Mouse (Mus musculus) liver, adult 2 months (tissue): ENCODE results near the gene Smim7. TPM values are rescaled to one million over a fixed set of nuclear protein-coding genes. Genes with fewer than 3 reads are reported as not detected.

Experiments
- DNase-seq: peaks from one replicate; pipeline ENCODE4 v3.0.0-alpha.2; 2011; ENCODE audit warnings: low read depth, low spot score; ENCODE audit errors: extremely low read depth
- H3K27ac ChIP-seq: fragments of 200-500 bp; replicated peaks from 2 replicates; pipeline ENCODE4 v1.5.1; 2012; ENCODE audit warnings: low read depth, mild to moderate bottlenecking, control low read depth, inconsistent platforms, low read length; ENCODE audit not compliant: insufficient read depth
- H3K27me3 ChIP-seq: fragments of 200-500 bp; 2 replicates; pipeline ENCODE4 v1.6.1; 2012; ENCODE audit warnings: mild to moderate bottlenecking, moderate library complexity, low read length, inconsistent platforms; ENCODE audit not compliant: control insufficient read depth, insufficient read depth
- H3K36me3 ChIP-seq: fragments of 200-500 bp; 2 replicates; pipeline ENCODE4 v1.6.1; 2012; ENCODE audit warnings: low read length, inconsistent platforms; ENCODE audit not compliant: control insufficient read depth, insufficient read depth
- H3K4me1 ChIP-seq: fragments of 200-500 bp; 2 replicates; pipeline ENCODE4 v1.6.1; 2011; ENCODE audit warnings: low read length; ENCODE audit not compliant: control insufficient read depth, insufficient read depth
- H3K4me3 ChIP-seq: fragments of 200-500 bp; 2 replicates; pipeline ENCODE4 v1.5.1; 2011; ENCODE audit warnings: low read depth, mild to moderate bottlenecking, control low read depth, low read length, moderate library complexity; ENCODE audit not compliant: insufficient read depth
- H3K79me2 ChIP-seq: fragments of 200-500 bp; 2 replicates; pipeline ENCODE4 v1.6.1; 2012; ENCODE audit warnings: inconsistent platforms, mild to moderate bottlenecking, low read length, moderate library complexity; ENCODE audit not compliant: control insufficient read depth, insufficient read depth
- H3K9ac ChIP-seq: fragments of 200-500 bp; 2 replicates; pipeline ENCODE4 v1.6.1; 2012; ENCODE audit warnings: low read depth, mild to moderate bottlenecking, control low read depth, inconsistent platforms, low read length
- CTCF ChIP-seq: fragments of 200-500 bp; IDR thresholded peaks from 2 replicates; pipeline ENCODE4 v1.5.1; 2011; ENCODE audit warnings: low read depth, low read length, control low read depth
- POLR2A ChIP-seq: fragments of 200-500 bp; IDR thresholded peaks from 2 replicates; pipeline ENCODE4 v1.6.1; 2011; ENCODE audit warnings: low read length, control low read depth; ENCODE audit not compliant: insufficient read depth; ENCODE audit errors: extremely low read depth
- WGBS: fragments of 180-500 bp; shearing (Covaris S2); methylation state at CpG from one replicate; pipeline ENCODE4 v1.1.7; 2018; 5-methylcytosine and 5-hydroxymethylcytosine counted together
- polyA plus RNA-seq: library from polyadenylated mRNA; depleted of rRNA; stranded (reverse); fragments of >200 nt; gene quantifications from 2 replicates; pipeline ENCODE4 v1.2.3, GENCODE M21; 2012
- total RNA-seq: library from RNA; depleted of rRNA; stranded (reverse); fragments of >200 nt; gene quantifications from 2 replicates; pipeline ENCODE4 v1.2.3, GENCODE M21; 2014

The Smim7 gene
- total and polyA plus RNA-seq, 2 experiments = 26.0 to 32.4 TPM

GRCm38 (mm10) chr8:72549314-72549892, 21.5 kb downstream of the Smim7 start:
- H3K27ac ChIP-seq = peak overlapping the region; percentile 47
- H3K36me3 ChIP-seq = no peaks in the 10 kb centered on the region; the same call in 1 of the 2 replicates
- WGBS = 2% methylated on average over 5 of the region's 5 CpGs
- peaks cover 9% of the 10 kb centered on the region for H3K4me1 ChIP-seq
- TF ChIP-seq CTCF = no peak
- no peak for TF ChIP-seq POLR2A
- no peaks in the 10 kb centered on the region for H3K27me3 ChIP-seq
- peak overlapping the region; percentile 77 for H3K4me3 ChIP-seq
- peak overlapping the region; percentile 70 for H3K9ac ChIP-seq
- peaks cover 32% of the 10 kb centered on the region for H3K79me2 ChIP-seq
- DNase-seq = peak; percentile 98

DNA sequence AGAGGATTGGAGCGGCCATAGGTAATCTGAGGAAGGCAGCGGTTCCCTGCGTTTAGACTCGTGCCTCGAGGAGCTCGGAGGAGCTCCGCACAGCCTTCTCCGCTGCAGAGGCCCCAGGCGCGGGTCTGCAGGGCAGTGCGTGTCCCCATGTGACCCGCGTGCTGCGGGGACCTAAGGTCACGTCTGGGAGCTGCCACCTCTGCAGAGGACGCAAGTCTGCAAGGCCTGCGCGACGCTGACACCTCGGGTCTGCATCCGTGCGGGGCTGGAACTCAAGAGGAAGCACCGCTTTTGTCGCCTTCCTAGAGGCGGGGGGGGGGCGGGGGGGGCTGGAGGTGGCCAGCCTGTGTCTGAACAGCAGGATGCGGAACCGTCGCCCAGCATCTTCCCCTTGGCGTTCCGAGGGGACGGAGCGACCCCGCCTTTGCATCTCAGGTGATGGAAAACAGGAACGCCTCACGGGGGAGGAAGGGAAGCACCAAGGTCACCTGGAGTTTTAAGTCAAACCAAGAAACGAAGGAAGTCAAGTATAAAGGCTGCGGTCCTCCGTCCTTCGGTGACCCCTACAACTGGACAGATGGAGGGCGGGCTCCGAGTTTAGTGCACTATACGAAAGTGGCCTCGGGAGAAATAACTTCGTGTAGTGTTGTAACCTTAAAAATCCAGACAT, 22.1 kb downstream of the Smim7 start:
- WGBS = under 1% methylated on average over 44 of the region's 45 CpGs
- H3K36me3 ChIP-seq = no peaks in the 10 kb centered on the region; the same call in 1 of the 2 replicates
- TF ChIP-seq CTCF = no peak
- no peak for TF ChIP-seq POLR2A
- H3K4me1 ChIP-seq = peaks cover 10% of the 10 kb centered on the region
- DNase-seq = no peak
- peak overlapping the region; percentile 54 for H3K27ac ChIP-seq
- H3K4me3 ChIP-seq = peak overlapping the region; percentile 77
- peaks cover 37% of the 10 kb centered on the region for H3K79me2 ChIP-seq
- H3K27me3 ChIP-seq = no peaks in the 10 kb centered on the region
- peak overlapping the region; percentile 70 for H3K9ac ChIP-seq

- DNase-seq = peak; percentile 96
- TF ChIP-seq CTCF = no peak
- peak; percentile 76; the same call in 1 of the 2 replicates for TF ChIP-seq POLR2A
- Histone ChIP-seq H3K4me1 (peaks cover 12% of the 10 kb centered on the region), H3K36me3 (no peaks in the 10 kb centered on the region; the same call in 1 of the 2 replicates), H3K9ac (peak within 1 kb of the TSS; percentile 93), H3K27ac (peak within 1 kb of the TSS; percentile 54), H3K4me3 (peak within 1 kb of the TSS; percentile 82), H3K27me3 (no peaks in the 10 kb centered on the region), H3K79me2 (peaks cover 44% of the 10 kb centered on the region)
- WGBS = under 1% methylated on average over 82 of the region's 92 CpGs
Observed at GRCm38 (mm10) chr8:72547802-72548643, 22.9 kb downstream of the Smim7 start, which contains the start of gene Med26. Gene Med26, minus strand, starts transcription at chr8:72548270.

GRCm38 (mm10) chr8:72547122-72547801, 23.6 kb downstream of the Smim7 start:
- Histone ChIP-seq H3K4me3 (peak overlapping the region; percentile 82), H3K4me1 (peaks cover 16% of the 10 kb centered on the region), H3K27ac (0 out of 2 replicates have a peak overlapping the region, but pooled peaks have one; percentile 7), H3K79me2 (peaks cover 52% of the 10 kb centered on the region), H3K36me3 (no peaks in the 10 kb centered on the region; the same call in 1 of the 2 replicates), H3K9ac (peak overlapping the region; percentile 93), H3K27me3 (no peaks in the 10 kb centered on the region)
- DNase-seq = no peak
- TF ChIP-seq POLR2A = no peak
- no peak for TF ChIP-seq CTCF
- 2% methylated on average over 27 of the region's 27 CpGs for WGBS

GRCm38 (mm10) chr8:72539234-72539633, 31.7 kb downstream of the Smim7 start:
- H3K27ac ChIP-seq = no peak overlapping the region
- H3K79me2 ChIP-seq = peaks cover 49% of the 10 kb centered on the region
- H3K9ac ChIP-seq = no peak overlapping the region
- H3K36me3 ChIP-seq = no peaks in the 10 kb centered on the region
- no peaks in the 10 kb centered on the region for H3K27me3 ChIP-seq
- peaks cover 12% of the 10 kb centered on the region for H3K4me1 ChIP-seq
- peak; percentile 43 for DNase-seq
- H3K4me3 ChIP-seq = no peak overlapping the region
- TF ChIP-seq POLR2A (no peak), CTCF (peak; percentile 58)
